8 mouse cellular contexts compared by ENCODE assay signal in genomic region chr15:12118432-12119128, GRCm38 (mm10). TPM values are rescaled to one million over a fixed set of nuclear protein-coding genes. Genes with fewer than 3 reads are reported as not detected.
DNase-seq lines count a peak whose midpoint lies in the region; ATAC-seq and TF ChIP-seq lines count a peak whose summit lies in the region.

No protein-coding gene starts in this region.

- 0 out of 2 replicates have a peak overlapping the region, but pooled peaks have one; percentile 15 for H3K27ac ChIP-seq in embryonic fibroblast, embryonic 13.5 days (ENCODE audit: insufficient read depth, low read length)
- H3K27ac ChIP-seq in limb, embryonic 12.5 days = peak overlapping the region; percentile 92
- H3K27ac ChIP-seq in midbrain, embryonic 14.5 days (replicated peaks; ENCODE audit: low read depth, low read length) = peak overlapping the region; percentile 92

- H3K4me2 ChIP-seq in limb, embryonic 12.5 days = peak overlapping the region; percentile 83
- peak overlapping the region; percentile 74 for H3K4me2 ChIP-seq in midbrain, embryonic 14.5 days (ENCODE audit: low read length)

- no peak for TF ChIP-seq CTCF in embryonic fibroblast, embryonic 13.5 days (IDR thresholded peaks at IDR 0.05; ENCODE audit: borderline replicate concordance, insufficient read depth, low read length)

- peak; percentile 37 for ATAC-seq in limb, embryonic 12.5 days (ENCODE audit: insufficient number of reproducible peaks, insufficient read depth, low FRiP score, low TSS enrichment, low read depth)
- ATAC-seq in midbrain, embryonic 14.5 days (ENCODE audit: low FRiP score, low TSS enrichment) = peak; percentile 56

- H3K9me3 ChIP-seq in limb, embryonic 12.5 days = no peaks in the 10 kb centered on the region
- no peaks in the 10 kb centered on the region for H3K9me3 ChIP-seq in midbrain, embryonic 14.5 days (ENCODE audit: control insufficient read depth, low read length)

- peak overlapping the region; percentile 89 for H3K4me3 ChIP-seq in embryonic fibroblast, embryonic 13.5 days (ENCODE audit: insufficient read depth, low read length)
- peak overlapping the region; percentile 100 for H3K4me3 ChIP-seq in limb, embryonic 12.5 days (replicated peaks)
- H3K4me3 ChIP-seq in midbrain, embryonic 14.5 days (replicated peaks; ENCODE audit: low read depth, low read length) = peak overlapping the region; percentile 95

- peak; percentile 42 to 66 for DNase-seq in layer of hippocampus, postnatal 10 days (ENCODE audit: low spot score in 2 of 2)
- no peak for DNase-seq in layer of hippocampus, postnatal 36 days
- DNase-seq in brain, adult 2 months (ENCODE audit: low read depth, low spot score) = peak; percentile 46
- DNase-seq in heart, postnatal 4 days = peak; percentile 78
- peak; percentile 77 for DNase-seq in midbrain, embryonic 14.5 days
- DNase-seq in splenic B cell, adult 2 months (ENCODE audit: low read depth, low spot score) = peak; percentile 43

- peaks cover 5% of the 10 kb centered on the region; the same call in 1 of the 2 replicates for H3K36me3 ChIP-seq in limb, embryonic 12.5 days
- no peaks in the 10 kb centered on the region for H3K36me3 ChIP-seq in midbrain, embryonic 14.5 days (ENCODE audit: control insufficient read depth, insufficient read depth, low read length)
- H3K36me3 ChIP-seq in splenic B cell, adult 2 months (ENCODE audit: control insufficient read depth, insufficient read depth, low read length, poor library complexity, severe bottlenecking) = no peaks in the 10 kb centered on the region

- no peak for TF ChIP-seq POLR2A in embryonic fibroblast, embryonic 13.5 days (IDR thresholded peaks at IDR 0.05; ENCODE audit: low read depth, low read length)

- no peaks in the 10 kb centered on the region for H3K27me3 ChIP-seq in limb, embryonic 12.5 days
- H3K27me3 ChIP-seq in midbrain, embryonic 14.5 days (ENCODE audit: control insufficient read depth, insufficient read depth, low read length) = no peaks in the 10 kb centered on the region
- H3K27me3 ChIP-seq in splenic B cell, adult 2 months (ENCODE audit: control insufficient read depth, insufficient read depth, low read length, poor library complexity, severe bottlenecking) = no peaks in the 10 kb centered on the region; the same call in 1 of the 2 replicates

- WGBS in limb, embryonic 12.5 days = under 1% methylated on average over 36 of the region's 61 CpGs
- under 1% methylated on average over 45 of the region's 61 CpGs for WGBS in midbrain, embryonic 14.5 days

- H3K4me1 ChIP-seq in embryonic fibroblast, embryonic 13.5 days (ENCODE audit: control insufficient read depth, insufficient read depth, low read length) = peaks cover 5% of the 10 kb centered on the region; the same call in 1 of the 2 replicates
- H3K4me1 ChIP-seq in limb, embryonic 12.5 days (replicated peaks) = peaks cover 12% of the 10 kb centered on the region; the same call in 1 of the 2 replicates
- peaks cover 4% of the 10 kb centered on the region; the same call in 1 of the 2 replicates for H3K4me1 ChIP-seq in midbrain, embryonic 14.5 days (ENCODE audit: control insufficient read depth, insufficient read depth, low read length)

- peak overlapping the region; percentile 100 for H3K9ac ChIP-seq in limb, embryonic 12.5 days (replicated peaks)
- peak overlapping the region; percentile 93 for H3K9ac ChIP-seq in midbrain, embryonic 14.5 days (replicated peaks; ENCODE audit: low read length)

RNA-seq across cellular contexts. Expression of gene Zfr, which starts 0.9 kb away (rescaled TPM):
- total RNA-seq in layer of hippocampus, postnatal 10 days (2021) = 100 to 1,000 TPM; 278 to 285 TPM
- total RNA-seq in layer of hippocampus, postnatal 36 days (2021) = 100 to 1,000 TPM; 347 to 362 TPM
- 138 and 172 TPM in 2 replicates for polyA plus RNA-seq in embryonic fibroblast, embryonic 13.5 days (2011; ENCODE audit: insufficient read length, low read depth, missing spikeins)
- total RNA-seq in heart, postnatal 4 days (2021) = 100 to 1,000 TPM; 109 to 110 TPM
- 113 and 121 TPM in 2 replicates for polyA plus RNA-seq in limb, embryonic 12.5 days (2016; fragmentation: Nextera tagmentation; extraction: Ambion mirVana)
- polyA plus RNA-seq in midbrain, embryonic 14.5 days (2014; fragmentation: Nextera tagmentation; extraction: Ambion mirVana) = 183 and 222 TPM in 2 replicates

Comparison
In these comparisons a context has a peak if more than half of its experiments do, and no peak if none do; other contexts are left out.
1. DNase-seq: peak in layer of hippocampus, postnatal 10 days (2 of 2), brain, adult 2 months (single experiment), heart, postnatal 4 days (single experiment), midbrain, embryonic 14.5 days (single experiment) and splenic B cell, adult 2 months (single experiment); none in layer of hippocampus, postnatal 36 days (0 of 2).
2. H3K27ac ChIP-seq: peak in every context shown above with its lines; median percentile 92 in limb, embryonic 12.5 days; 92 in midbrain, embryonic 14.5 days; 15 in embryonic fibroblast, embryonic 13.5 days.
3. Peak in every context shown above with its lines, with median percentiles within 50 percentile points of each other: H3K4me3 ChIP-seq.